Mouse (Mus musculus) thymus, postnatal 36 days (tissue): ENCODE measurements around the gene Zfp414.
"Not testable (repeated sequence)": the region's sequence is repeated elsewhere in the genome, so short reads cannot be mapped to it uniquely, and the experiment has no call there.

Experiments used
- DNase-seq, 2 experiments: peaks; one replicate each; pipeline ENCODE4 v3.0.0; 2022; ENCODE audit warnings: mixed read lengths in 2 of 2

Gene Zfp414

DNA sequence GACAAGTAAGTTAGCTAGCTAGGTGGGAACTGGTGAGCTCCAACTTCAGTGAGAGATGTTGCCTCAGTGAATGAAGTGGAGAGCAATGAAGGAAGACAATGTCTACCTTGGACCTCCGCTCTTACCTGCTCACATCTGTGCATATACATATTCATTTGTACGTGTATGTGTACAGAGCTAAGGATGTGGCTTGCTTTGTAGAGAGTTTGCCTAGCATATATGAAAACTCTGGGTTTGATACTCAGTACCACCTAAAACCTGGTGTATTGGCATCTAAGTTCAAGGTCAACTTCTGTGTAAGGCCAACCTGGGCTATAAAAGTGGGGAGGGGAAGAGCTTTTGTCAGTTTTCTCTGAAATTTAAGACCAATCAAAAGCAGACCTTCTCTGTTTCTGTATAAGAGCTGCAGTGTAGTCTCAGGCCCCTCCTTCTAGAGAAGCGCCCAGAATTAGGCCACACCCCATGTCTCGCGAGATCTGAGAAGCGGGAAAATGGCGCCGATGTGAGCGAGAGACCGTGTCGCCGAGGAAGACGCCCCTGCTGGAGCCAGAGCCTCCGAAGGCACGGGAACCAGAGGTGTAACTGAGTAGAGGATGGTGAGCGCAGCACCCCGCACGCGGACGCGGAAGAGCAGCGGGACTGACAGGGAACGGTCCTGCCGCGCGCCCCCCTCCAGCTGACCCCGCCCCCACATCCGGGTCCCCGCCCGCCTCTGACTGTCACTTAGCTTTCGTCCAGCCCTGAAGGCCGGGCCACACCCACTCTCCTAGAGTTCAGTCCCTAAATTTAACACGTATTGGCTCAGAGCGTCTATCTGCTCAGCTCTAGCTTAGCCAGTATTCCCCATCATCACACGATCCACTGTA is at the start of gene Zfp414:
TSS of gene Zfp414 (plus strand) at position 470 of the 866 bp plus-strand sequence.
- peak; percentile 90 for DNase-seq

DNA sequence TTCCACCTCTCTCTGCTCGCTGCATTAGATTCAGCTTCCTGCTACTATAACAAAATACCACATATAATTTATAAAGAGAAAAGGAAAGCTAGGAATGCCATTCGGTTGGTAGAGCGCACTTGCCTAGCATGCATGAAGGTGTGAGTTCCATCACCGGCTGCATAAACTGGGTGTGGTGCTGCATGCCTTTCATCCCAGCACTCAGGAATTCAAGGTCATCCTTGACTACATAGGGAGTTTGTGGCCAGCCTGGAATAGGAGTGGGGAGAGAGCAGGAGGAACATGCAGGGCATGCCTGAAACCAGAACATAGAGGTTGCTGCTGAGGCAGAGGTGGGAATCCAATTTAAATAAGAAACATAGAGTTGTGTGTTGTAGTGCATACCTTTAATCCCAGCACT is 44.8 kb upstream of the Zfp414 start:
- no peak for DNase-seq

DNA sequence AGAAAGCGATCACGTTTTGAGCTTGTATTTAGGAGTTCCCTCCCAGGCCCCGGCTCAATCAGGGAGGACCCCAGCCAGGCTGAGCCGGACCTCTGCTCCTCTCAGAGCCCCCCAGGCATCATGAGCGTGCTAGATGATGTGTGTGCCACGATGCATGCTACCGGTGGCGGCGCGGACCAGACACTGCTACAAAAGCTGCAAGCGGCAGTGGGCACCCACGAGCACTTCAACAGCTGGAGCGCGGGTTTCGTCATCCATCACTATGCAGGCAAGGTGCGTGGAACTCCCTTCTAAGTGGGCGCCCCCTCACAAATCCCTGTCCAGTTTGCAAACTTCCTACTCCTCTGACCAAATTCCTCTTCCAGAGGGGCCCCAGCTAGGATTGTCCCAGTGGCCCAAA is 42.9 kb upstream of the Zfp414 start:
- DNase-seq, result no peak

DNA sequence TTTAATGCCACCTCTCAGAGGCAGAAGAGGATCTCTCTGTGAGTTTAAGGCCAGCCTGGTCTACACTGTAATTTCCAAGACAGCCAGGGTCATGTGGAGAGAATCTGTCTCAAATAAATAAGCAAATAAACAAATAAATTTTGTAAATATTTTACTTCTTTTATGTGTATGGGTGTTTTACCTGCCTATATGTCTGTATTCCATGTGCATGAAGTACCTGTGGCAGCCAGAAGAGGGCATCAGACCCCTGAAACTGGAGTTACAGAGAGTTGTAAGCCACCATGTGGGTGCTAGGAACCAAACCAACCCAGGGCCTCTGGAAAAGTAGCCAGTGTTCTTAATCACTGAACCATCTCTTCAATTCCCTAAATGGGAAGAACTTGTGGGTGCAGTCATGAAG is 31.6 kb upstream of the Zfp414 start:
- no peak for DNase-seq

DNA sequence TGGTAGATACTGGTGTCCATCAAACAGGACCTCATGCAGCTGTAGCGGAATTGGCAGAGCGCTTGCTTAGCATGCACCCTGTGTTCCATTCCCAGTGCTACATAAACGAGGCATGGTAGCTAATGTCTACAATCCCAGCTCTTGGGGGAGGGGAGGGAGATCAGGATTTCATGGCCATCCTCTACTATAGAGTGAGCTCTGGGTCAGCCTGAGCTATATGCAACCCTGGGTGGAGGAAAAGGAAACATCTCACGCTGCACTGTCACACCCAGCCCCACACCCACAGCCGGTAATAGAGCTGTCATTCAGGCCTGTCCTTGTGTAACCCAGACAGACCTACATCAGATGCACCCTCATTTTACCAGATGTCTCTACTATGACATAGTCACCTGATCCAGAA is 30.4 kb upstream of the Zfp414 start:
- no peak for DNase-seq

DNA sequence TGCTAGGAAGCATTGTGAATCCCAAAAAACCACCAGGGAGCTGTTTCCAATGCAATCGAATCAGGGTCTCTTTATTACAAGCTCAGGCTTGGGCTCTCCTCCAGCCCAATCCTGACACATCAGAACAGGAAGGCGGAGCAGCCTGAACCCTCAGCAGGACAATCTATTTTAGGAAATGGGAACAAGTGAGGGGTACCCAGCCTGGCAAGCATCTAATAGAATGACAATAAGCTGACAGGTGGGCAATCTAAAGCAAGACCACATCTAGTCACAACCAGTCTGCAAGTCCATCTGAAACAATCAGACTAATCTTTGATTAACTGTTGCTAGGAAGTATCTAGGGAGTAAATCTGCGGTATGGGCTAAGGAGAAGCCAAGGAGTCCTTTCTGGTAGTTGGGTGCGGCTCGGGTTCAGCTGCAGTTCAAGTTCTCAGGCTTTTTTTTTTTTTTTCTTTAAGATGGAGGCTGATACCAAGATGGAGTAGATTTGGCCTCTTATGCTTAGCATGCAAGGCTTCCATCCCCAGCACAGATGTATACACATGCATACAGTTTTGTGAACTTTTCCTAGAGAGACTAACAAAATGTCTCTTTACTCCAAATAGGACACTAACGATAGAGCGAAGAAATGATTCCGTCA is 28.9 kb upstream of the Zfp414 start:
- no peak for DNase-seq

DNA sequence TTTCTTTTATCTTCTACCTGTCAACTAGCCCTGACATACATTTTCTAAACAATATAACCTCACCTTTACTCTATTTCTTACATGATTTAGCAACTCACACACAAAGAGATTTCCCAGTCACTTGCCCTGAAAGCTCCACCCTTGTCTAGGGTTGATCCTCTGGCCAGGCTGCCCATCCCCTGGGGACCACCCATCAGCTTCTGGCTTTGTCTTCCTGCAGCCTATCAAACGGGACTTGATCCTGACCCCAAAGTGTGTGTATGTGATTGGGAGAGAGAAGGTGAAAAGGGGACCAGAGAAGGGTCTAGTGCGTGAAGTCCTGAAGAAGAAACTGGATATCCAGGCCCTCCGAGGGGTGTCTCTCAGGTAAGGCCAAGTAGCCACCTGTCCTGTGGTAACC is 28.1 kb upstream of the Zfp414 start:
- DNase-seq, result no peak

DNA sequence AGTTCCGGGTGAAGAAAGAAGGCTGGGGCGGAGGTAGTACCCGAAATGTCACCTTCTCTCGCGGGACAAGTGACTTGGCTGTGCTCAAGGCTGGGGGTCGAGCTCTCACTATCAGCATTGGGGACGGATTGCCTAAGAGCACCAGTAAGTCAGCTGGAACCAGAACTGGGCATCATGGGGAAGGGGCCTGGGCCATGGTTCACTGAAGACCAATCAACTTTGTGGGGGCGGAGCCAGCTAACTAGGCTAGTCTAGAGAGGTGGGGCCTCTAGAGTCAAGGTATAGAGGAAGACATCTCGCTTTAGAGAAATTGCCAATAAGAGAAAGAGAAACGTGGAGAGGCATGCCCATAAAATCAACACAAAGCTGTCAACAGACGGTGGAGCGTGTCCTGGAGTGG is 26.9 kb upstream of the Zfp414 start:
- no peak for DNase-seq

DNA sequence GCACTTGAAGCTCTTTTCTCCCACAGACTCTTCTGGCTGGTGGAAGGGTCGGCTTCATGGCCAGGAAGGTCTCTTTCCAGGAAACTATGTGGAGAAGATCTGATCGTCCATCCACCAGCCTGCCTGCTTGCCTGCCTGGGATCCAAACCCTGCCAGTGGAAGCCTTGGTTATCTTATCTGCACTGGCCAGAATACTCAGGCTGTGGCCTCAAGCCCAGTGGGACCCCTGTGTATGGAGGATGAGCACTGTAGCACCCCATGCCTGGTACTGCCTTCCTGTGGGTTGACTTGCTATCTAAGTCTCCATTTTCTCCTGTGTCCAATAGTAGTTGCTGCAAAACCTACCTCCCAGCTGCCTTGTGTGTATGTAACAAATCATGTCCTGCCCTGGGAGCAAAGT is 21.6 kb upstream of the Zfp414 start:
- no peak for DNase-seq

DNA sequence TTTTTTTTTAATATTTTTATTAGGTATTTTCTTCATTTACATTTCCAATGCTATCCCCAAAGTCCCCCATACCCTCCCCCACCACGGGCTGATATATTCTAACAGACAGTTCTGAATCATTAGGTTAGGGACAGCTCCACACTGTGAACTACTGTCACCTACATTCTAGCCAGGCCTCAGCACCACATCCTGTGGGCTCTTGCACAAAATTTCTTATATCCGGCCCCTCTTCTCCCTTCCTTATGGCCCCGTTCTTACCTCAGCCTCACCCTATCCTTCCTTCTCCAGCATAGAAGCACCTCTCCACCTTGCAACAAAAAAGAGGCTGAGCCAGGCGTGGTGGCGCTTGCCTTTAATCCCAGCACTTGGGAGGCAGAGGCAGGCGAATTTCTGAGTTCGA is 18.3 kb upstream of the Zfp414 start:
- no peak for DNase-seq

DNA sequence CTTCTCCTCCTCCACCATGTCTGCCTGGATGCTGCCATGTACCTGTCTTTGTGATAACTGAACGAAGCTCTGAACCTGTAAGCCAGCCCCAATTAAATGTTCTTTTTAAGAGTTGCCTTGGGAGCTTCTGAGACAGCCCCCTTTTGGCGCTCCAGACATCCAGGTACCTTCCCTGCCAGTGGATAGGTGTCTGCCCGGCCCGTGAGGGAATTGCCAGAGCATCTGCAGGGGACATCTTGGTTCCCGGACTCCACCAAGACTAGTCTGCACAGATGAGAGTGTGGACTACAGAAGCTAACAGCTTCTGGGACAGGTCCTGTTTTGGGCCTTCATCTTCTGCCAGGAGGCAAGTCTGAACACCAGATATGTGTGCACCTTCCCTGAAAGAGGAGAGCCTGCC is 15.2 kb upstream of the Zfp414 start:
- not testable (repeated sequence) for DNase-seq

DNA sequence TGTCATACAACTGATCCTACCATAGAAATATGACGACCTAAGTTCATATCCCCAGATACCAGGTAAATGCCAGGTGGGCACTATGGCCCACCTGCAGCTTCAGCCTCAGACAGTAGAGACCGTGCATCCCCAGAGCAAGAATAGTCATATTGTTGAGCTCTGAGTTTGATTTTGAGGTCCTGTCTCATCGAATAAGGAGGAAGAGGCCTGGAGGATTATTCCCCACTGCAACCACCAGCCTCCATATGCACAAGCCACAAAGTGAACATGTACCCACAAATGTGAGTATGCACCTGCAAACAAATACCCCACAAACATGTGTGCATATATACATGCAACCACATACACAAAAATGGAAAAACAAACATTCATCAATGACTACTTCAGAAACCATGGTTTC is 1.6 kb upstream of the Zfp414 start:
- DNase-seq, result no peak

DNA sequence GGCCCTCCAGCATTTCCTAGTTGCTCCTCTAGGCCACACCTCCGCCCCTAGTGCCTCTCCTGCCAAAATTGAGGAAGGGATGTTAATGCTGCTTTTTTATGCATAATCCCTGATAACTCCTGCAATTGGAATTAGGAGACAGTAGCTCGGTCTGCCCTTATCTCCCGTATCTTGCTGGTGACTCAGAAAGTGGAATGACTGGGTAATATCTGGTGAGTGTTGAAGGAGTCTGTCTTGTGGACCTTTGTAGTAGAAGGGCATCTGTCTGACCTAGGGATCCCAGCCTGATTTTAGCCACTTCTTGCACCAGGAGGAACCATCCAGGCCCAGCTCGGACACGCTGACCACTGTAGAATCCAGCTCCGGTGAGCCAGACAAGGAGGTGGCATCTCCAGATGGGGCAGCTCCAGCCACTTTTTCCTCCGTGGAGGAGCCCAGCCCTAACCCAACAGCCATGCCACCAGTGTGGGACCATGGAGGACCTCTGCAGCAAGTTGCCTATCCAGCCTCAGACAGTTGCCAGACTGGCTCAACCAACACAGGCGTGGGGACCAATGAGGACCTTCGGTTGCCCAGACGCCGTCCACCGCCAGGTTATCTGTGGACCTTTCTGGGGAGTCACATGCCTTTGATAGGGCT is 716 bp downstream of the Zfp414 start:
- DNase-seq, result no peak

DNA sequence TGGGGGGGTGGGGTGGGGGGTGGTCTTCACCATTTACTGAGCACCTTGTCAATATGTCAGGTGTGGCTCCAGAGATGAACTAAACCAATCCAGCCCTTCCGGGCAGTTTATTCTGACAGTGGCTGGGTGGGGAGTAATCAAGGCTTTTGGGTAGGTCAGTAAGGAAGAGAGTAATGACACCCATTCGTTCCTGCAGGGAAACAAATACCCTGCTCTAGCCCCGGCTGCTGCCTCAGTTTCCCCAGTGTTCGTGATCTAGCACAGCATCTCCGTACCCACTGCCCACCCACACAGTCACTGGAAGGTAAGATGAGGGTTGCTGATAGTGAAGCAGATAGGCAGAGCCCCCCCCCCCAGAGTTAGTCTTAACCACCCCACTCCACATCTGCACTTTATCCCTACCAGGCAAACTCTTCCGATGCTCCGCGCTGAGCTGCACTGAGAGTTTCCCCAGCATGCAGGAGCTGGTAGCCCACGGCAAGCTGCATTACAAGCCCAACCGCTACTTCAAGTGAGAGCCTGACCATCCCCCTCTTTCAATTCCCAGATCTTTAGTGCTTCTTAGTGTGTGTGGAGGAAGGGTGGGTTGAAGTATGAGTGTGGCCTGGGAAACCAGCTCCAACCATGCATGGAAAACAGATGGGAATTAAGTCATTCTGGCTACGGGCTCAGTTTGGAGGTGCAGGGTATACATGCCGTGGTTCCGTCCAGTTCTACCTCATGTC is 1.4 kb downstream of the Zfp414 start:
- DNase-seq, result no peak

DNA sequence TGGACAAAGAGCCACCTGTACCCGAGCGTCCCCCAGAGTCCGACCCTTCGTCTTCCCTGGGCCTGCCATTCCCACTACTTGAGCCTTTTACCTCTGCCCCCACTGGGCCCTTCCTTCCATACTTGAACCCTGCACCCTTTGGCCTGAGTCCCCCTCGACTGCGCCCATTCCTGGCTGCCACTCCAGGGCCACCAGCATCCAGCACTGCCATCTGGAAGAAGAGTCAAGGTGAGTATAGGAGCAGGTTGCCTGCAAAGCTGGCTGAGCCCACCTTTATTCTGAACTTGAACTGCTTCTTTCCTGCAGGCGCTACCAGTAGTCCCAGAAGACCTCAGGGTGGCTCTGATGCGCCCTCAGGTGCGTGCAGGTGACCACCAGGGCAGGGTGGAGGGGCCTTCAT is 2.3 kb downstream of the Zfp414 start:
- no peak for DNase-seq

DNA sequence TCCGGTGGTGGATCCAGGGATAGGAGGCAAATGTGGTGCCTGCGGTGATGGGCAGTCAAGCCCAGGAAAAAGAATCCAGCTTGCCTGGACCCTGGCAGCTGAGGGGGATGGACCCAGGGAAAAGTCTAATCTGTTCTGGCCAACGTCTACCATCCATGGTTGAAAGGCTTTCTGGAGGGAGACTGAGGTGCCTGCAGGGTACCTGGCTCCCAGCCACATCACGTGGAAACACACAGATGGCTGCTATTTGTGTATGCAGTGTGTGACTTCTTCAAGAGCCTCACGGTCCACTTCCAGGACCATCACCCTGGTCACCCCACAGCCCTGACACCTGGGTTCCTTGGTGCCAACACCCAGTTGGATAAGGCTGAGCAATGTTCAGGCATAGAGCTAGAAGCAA is 2.9 kb downstream of the Zfp414 start:
- no peak for DNase-seq

DNA sequence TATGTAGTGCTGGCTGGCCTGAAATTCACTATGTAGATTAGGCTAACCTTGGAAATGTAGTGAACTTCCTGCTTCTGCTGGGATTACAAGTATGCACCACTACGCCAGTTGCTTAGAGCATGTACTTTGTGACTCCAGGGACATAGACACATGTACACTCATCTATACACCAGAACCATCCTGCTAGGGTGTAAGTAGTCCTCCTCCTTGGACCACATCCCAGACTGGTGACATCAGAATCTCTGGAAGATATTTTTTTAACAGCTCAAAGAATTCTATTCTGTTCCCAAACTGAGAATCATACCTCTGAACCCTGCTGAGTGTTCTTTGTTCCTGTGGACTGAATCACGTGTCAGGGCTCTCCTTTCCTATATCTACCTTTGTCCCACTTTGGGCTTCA is 8.1 kb downstream of the Zfp414 start:
- no peak for DNase-seq

DNA sequence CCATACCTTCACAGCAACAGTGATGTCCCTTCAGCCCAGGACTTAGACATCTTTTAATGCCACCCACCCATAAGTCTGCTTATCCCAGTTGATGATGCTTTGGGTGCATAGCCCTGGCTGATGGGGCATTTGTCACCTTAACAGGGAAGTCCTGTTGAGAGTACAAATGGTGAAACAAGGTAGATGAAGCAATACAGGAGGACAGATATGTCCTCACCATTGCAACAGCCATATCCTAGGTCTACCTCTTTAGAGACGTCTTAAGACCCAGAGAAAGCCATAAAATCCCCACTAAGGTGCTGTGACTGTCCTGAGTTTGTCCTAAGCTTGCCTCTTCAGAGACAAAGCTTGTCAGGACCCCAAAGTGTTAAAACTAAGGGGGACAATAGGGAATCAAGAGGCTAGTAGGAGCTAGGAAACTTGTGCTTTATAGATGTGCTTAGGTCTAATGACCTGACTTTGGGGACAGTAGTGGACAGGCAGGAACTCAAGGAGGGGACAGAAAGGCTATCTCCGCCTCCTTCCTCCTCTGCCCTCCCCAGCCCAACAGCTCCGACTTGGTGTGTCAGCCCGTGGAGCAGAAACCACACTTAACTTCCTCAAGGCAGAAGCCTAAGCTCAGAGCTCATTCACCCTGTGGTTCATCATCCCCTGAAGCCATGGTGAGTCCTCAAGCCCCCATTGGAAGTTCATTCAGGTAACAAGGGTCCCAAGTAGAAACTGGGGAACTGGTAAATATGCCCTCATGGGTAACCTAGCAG is 8.8 kb downstream of the Zfp414 start, which contains the start of gene Pram1:
TSS of gene Pram1 (plus strand) at position 541 of the 761 bp plus-strand sequence.
- no peak for DNase-seq

DNA sequence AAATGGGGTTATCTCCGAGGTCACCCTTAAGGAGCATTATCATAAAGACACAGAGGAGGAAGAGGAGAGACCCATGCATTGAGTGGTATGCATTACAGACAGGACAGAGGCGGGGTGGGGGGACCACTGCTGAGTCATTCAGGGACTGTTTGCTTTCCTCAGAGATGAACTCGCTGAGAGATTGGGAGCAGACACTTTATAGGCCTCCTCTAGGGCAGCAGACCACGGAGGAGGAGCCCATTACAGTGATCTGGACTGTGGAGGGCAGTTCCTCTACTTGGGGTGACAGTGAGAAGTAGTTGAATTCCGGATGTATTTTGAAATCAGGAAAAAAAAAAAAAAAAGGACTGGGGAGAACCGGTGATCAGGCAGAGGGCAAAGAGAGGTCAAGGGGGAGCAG is 10.9 kb downstream of the Zfp414 start:
- no peak for DNase-seq

DNA sequence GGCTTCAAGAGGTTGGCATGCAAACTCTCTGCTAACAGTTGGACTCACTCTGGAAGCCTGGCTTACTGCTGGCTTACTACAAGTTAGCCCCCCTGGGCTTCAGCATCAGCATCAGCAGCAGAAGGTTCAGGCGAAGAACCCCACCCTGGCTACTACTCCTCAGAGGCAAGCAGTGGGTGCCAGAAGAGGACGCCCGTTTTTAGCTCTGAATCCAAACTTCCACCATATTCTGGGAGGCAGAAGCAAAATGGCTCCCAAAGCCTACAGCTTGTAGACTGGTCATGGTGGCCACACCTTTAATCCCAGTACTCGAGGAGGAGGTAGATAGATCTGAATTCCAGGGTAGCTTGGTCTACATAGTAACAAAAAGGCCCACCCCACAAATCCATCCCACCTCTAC is 15.2 kb downstream of the Zfp414 start:
- no peak for DNase-seq

DNA sequence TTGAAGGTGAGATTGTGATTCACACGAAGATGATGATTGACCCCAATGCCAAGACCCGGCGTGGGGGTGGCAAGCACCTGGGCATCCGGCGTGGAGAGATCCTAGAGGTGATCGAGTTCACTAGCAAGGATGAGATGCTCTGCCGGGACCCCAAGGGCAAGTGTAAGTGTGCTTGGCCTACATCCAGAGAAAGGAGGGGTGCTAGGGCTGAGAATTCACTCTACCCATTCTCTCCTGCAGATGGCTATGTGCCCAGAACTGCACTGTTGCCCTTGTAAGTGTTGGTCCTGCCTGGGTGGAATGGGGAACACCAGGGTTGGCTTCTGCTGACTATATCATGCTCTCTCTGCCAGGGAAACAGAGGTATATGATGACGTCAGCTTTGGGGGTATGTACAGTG is 16.2 kb downstream of the Zfp414 start:
- no peak for DNase-seq

DNA sequence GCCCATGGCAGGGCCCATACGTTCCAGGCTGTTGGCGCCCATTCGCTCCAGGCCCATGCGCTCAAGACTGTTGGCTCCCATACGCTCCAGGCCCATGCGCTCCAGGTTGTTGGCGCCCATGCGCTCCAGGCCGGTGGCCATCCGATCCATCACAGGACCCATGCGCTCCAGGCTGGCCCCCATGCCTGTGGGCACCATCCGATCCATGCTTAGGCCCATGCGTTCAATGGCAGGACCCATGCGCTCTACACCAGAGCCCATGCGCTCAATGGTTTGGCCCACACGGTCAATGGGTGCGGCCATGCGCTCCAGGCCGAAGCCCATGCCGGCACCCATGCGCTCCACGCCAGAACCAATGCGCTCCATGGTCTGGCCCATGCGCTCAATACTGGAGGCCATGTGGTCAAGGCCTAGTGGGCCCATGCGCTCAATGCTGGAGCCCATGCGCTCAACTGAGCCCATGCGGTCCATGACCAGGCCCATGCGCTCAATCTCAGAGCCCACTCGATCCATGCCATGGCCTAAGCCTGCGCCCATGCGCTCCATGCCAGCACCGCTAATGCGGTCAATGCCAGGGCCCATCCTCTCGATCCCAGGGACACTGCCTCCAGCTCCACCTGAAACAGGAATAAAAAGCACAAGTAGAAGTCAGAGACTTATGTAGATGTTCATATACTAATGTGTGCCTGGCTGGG is 21.0 kb downstream of the Zfp414 start:
- no peak for DNase-seq
